Mouse (Mus musculus) gastrocnemius, adult 2 months (tissue): ENCODE data around the gene Cd276. TPM values are rescaled to one million over a fixed set of nuclear protein-coding genes. Genes with fewer than 3 reads are reported as not detected.

Experiments used
- DNase-seq: peaks from one replicate; pipeline ENCODE4 v3.0.0; 2022
- H3K27ac ChIP-seq: fragments of 200-600 bp; 2 replicates; pipeline ENCODE4 v1.8.1; 2022; ENCODE audit warnings: mild to moderate bottlenecking
- H3K4me3 ChIP-seq: fragments of 200-600 bp; 2 replicates; pipeline ENCODE4 v1.8.1; 2022; ENCODE audit warnings: mild to moderate bottlenecking, moderate library complexity
- CTCF ChIP-seq: fragments of 200-600 bp; IDR thresholded peaks from 2 replicates; pipeline ENCODE4 v1.8.1; 2022; ENCODE audit warnings: antibody characterized with exemption, mild to moderate bottlenecking, moderate library complexity
- intact Hi-C: fragments of 180-260 bp; cut with DNase I; formaldehyde crosslinking; loops from one replicate; pipeline ENCODE4 v1.15.1; 2025
- total RNA-seq, 2 experiments: library from RNA; stranded (reverse); gene quantifications; 2 replicates each; pipeline ENCODE4 v1.2.3; 2021

Cd276 gene
- total RNA-seq, 2 experiments from 2014 or later, result 9.2 to 10.2 TPM

GRCm38 (mm10) chr9:58521883-58522423 lies 33.3 kb downstream of the Cd276 start:
- DNase-seq, result no peak
- TF ChIP-seq CTCF, result no peak
- Histone ChIP-seq H3K4me3 (no peak overlapping the region), H3K27ac (no peak overlapping the region)
- intact Hi-C loops, result no loop called here

- no peak for TF ChIP-seq CTCF
- intact Hi-C loops, result no loop called here
- H3K27ac ChIP-seq, result no peak overlapping the region
- no peak for DNase-seq
- no peak overlapping the region for H3K4me3 ChIP-seq
Measured at GRCm38 (mm10) chr9:58520816-58521581, 34.2 kb downstream of the Cd276 start.

- H3K27ac ChIP-seq, result no peak overlapping the region
- intact Hi-C loops, result no loop called here
Measured at GRCm38 (mm10) chr9:58519953-58520352, 35.3 kb downstream of the Cd276 start.

GRCm38 (mm10) chr9:58517866-58518750 lies 37.1 kb downstream of the Cd276 start:
- no peak for TF ChIP-seq CTCF
- peak overlapping the region; percentile 54; the same call in 1 of the 2 replicates for H3K27ac ChIP-seq
- DNase-seq, result peak; percentile 31

More at GRCm38 (mm10) chr9:58519953-58520352, 35.3 kb downstream of the Cd276 start:
- no peak for DNase-seq
- no peak for TF ChIP-seq CTCF
- H3K4me3 ChIP-seq, result no peak overlapping the region

GRCm38 (mm10) chr9:58516480-58516879 lies 38.8 kb downstream of the Cd276 start:
- no peak for TF ChIP-seq CTCF
- intact Hi-C loops, result no loop called here
- H3K4me3 ChIP-seq, result no peak overlapping the region
- no peak for DNase-seq
- no peak overlapping the region for H3K27ac ChIP-seq

More at GRCm38 (mm10) chr9:58517866-58518750, 37.1 kb downstream of the Cd276 start:
- no peak overlapping the region for H3K4me3 ChIP-seq
- intact Hi-C loops, result no loop called here

- DNase-seq, result no peak
- H3K4me3 ChIP-seq, result no peak overlapping the region
- H3K27ac ChIP-seq, result no peak overlapping the region
- intact Hi-C loops, result no loop called here
- no peak for TF ChIP-seq CTCF
Measured at GRCm38 (mm10) chr9:58513749-58514148, 41.5 kb downstream of the Cd276 start.

- Histone ChIP-seq H3K4me3 (no peak overlapping the region), H3K27ac (no peak overlapping the region)
- intact Hi-C loops, result no loop called here
- no peak for DNase-seq
- no peak for TF ChIP-seq CTCF
Measured at GRCm38 (mm10) chr9:58510452-58510851, 44.8 kb downstream of the Cd276 start.

GRCm38 (mm10) chr9:58507216-58508005 lies 47.8 kb downstream of the Cd276 start:
- DNase-seq, result no peak

GRCm38 (mm10) chr9:58500946-58501345 lies 54.3 kb downstream of the Cd276 start:
- intact Hi-C loops, result no loop called here
- Histone ChIP-seq H3K4me3 (no peak overlapping the region), H3K27ac (no peak overlapping the region)
- no peak for TF ChIP-seq CTCF
- DNase-seq, result no peak

More at GRCm38 (mm10) chr9:58507216-58508005, 47.8 kb downstream of the Cd276 start:
- intact Hi-C loops, result no loop called here
- no peak overlapping the region for H3K27ac ChIP-seq
- TF ChIP-seq CTCF, result no peak
- H3K4me3 ChIP-seq, result no peak overlapping the region

GRCm38 (mm10) chr9:58497942-58498341 lies 57.3 kb downstream of the Cd276 start:
- Histone ChIP-seq H3K27ac (no peak overlapping the region), H3K4me3 (no peak overlapping the region)
- intact Hi-C loops, result no loop called here
- DNase-seq, result no peak
- no peak for TF ChIP-seq CTCF

GRCm38 (mm10) chr9:58496470-58497182 lies 58.6 kb downstream of the Cd276 start:
- DNase-seq, result no peak
- TF ChIP-seq CTCF, result peak; percentile 23; the same call in 1 of the 2 replicates
- no peak overlapping the region for H3K4me3 ChIP-seq
- H3K27ac ChIP-seq, result no peak overlapping the region
- intact Hi-C loops, result no loop called here

- intact Hi-C loops, result no loop called here
Measured at GRCm38 (mm10) chr9:58495035-58495434, 60.2 kb downstream of the Cd276 start.

More at GRCm38 (mm10) chr9:58495035-58495434, 60.2 kb downstream of the Cd276 start:
- Histone ChIP-seq H3K4me3 (no peak overlapping the region), H3K27ac (no peak overlapping the region)
- no peak for DNase-seq
- TF ChIP-seq CTCF, result no peak; the same call in 1 of the 2 replicates
